Mouse (Mus musculus): ENCODE results near the gene Khdc1b.

DNA sequence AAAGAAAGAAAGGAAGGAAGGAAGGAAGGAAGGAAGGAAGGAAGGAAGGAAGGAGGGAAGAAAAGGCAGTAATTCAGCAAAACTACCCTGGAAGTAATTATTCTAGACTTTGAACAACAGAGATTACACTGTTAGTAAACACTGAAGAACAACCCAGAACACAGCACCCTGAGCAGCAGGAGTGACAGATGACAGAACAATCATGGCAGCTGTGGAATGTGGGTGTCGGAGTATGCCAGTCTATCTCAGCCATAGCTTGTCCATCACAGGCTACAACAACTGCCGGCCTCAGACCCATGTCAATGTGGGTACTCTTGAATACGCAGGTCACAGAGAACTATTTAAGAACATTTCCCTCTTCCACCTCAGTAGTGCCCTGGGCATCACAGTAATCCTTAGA is 48.3 kb downstream of the Khdc1b start:
- TF ChIP-seq POLR2A (IDR thresholded peaks at IDR 0.05; ENCODE audit: borderline replicate concordance, extremely low read depth, low read depth, low read length) (no peak), CTCF (IDR thresholded peaks at IDR 0.05; ENCODE audit: insufficient read depth, low read length) (no peak)
